Mouse (Mus musculus) right cerebral cortex, postnatal 4 days (tissue): Measurements from ENCODE around the gene Rnf150.
A peak's percentile ranks its signal among the peaks of the same experiment; 100 is the strongest.

ENCODE experiments used
- DNase-seq: peaks from one replicate; pipeline ENCODE4 v3.0.0-alpha.2; 2022

Gene Rnf150

DNA sequence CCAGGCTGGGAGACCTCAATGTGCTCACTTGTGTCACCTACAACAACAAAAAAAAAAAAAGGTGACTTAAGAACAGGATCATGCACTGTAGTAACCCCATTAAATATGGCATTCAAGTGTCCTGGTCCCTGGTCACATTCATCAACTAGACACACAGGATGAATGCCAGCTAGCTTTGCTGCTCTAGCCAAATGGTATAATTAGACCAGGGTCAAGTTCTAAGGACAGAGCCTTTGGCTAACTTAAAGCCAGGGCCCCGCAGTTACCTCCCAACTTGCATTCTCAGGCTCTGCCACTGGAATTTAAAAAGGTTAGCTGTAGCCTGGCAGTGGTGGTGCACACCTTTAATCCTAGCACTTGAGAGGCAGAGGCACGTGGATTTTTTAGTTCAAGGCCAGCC lies 165.1 kb downstream of the Rnf150 start:
- DNase-seq, result no peak

- DNase-seq, result no peak
Observed at GRCm38 (mm10) chr8:83032800-83033199, 169.6 kb downstream of the Rnf150 start.

GRCm38 (mm10) chr8:83035141-83035540 lies 172.0 kb downstream of the Rnf150 start:
- DNase-seq, result no peak

- no peak for DNase-seq
Observed at GRCm38 (mm10) chr8:83036521-83037166, 173.5 kb downstream of the Rnf150 start.

DNA sequence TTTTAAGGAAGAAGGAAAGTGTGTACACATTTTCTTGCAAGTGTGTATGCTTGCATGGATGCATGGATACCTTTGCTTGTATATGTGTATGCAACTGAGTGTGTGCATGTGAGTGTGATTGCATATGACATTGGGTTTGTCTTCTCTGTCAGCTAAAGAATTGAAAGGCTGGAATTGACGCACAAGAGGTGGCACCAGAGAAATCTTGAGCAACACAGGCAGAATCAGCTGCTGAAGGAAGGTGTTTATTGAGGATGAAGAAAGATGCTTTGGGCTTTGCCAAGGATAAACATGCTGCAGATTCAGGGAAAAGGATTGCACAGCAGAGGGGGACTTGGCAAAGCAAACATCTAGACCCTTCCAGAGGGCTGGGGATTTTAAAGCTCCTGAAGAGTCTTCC lies 174.2 kb downstream of the Rnf150 start:
- DNase-seq, result no peak

DNA sequence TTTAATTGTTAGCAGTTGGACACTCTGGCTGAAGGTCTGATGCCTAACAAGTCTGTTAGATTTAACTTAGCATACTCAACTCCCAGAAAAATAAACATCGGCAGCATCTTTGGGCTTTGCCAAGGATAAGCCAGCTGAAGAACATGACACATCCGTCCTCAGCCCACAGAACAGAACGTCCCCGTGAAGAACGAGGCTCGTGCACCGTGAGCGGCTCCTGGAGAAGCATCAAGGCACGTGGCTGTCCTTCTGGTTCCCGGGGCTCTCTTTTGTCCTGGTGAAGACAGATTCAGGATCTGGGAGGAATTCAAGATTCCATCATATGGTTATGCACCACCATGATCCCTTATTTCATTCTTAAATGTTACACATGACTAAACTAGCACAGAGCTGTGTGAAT lies 175.4 kb downstream of the Rnf150 start:
- DNase-seq, result no peak

DNA sequence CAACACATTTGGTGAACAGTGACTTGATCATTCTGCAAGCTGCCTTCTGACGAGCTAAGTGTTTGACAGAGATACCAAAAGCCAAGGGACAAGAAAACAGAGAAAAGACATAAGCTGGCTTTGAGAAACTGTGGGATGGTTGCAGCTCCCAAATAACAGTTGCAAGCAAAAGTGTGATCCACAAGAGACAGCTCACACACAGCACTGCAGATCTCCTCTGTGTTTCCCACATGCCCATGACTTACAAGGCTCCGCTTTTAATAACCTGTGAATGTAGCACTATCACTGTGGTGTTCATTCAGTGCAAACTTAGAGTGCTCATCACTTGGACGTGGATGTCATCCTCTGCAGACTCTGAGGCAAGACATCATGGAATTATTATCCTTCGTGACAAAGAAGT lies 178.3 kb downstream of the Rnf150 start:
- DNase-seq, result no peak

GRCm38 (mm10) chr8:83046912-83047311 lies 183.8 kb downstream of the Rnf150 start:
- peak; percentile 22 for DNase-seq

GRCm38 (mm10) chr8:83048527-83048926 lies 185.4 kb downstream of the Rnf150 start:
- no peak for DNase-seq

DNA sequence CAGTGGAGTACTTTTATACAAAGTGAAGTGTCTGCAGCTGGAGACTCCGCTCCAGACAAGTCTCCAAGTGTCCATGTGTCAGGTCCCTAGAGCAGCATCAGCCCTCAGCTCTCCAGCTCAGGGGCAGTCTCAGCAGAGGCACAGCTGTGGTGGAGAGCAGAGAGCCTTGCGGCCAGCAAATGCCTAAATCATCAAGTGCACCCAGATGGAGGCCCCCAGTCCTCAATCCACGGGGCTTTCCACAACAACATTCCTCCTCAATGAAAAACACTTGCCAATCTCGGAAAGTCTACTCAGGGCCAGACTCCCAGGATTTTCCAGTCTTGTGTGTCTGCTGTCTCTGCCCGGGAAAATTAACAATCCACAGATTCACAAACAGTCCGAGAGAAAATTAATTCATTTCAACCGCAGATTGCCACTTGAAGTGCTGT lies 186.0 kb downstream of the Rnf150 start:
- DNase-seq, result no peak

GRCm38 (mm10) chr8:83049616-83050015 lies 186.5 kb downstream of the Rnf150 start:
- DNase-seq, result no peak

DNA sequence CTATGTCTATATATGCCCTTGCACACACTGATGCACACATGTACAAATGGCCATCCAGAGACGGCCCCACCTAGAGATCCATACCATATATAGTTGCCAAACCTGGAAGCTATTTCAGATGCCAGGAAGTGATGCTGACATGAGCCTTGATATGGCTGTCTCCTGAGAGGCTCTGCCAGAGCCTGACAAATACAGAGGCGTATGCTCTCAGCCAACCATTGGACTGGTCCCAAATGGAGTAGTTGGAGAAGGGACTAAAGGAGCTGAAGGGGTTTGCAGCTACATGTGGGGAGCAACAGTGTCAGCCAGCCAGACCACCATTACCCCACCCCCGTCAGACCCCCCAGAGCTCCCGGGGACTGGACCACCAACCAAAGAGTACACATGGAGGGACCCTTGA lies 189.7 kb downstream of the Rnf150 start:
- DNase-seq, result no peak

GRCm38 (mm10) chr8:83054801-83055200 lies 191.6 kb downstream of the Rnf150 start:
- no peak for DNase-seq

GRCm38 (mm10) chr8:83058951-83059350 lies 195.8 kb downstream of the Rnf150 start:
- DNase-seq, result no peak

DNA sequence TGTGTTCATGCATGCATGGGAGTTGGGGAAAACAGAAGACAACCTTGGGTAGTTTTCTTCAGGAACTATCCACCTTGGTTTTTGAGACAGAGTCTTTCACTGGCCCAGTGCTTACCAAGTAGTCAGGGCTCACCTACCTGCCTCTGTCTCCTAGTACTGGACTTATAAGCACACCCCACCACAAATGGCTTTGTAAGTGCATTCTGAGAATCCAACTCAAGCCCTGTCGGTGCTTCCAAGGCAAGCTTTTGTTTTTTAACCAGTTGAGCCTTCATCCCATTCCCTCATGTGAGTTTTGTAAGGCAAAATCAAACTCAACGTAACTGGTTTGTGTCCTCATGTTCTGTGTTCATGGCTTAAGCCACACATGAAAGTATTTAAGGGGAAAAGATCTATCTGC lies 196.9 kb downstream of the Rnf150 start:
- no peak for DNase-seq

- DNase-seq, result no peak
Observed at GRCm38 (mm10) chr8:83061257-83061656, 198.1 kb downstream of the Rnf150 start.

- DNase-seq, result no peak
Observed at GRCm38 (mm10) chr8:83061873-83062272, 198.7 kb downstream of the Rnf150 start.

- no peak for DNase-seq
Observed at GRCm38 (mm10) chr8:83062276-83062675, 199.1 kb downstream of the Rnf150 start.

GRCm38 (mm10) chr8:83064096-83064495 lies 200.9 kb downstream of the Rnf150 start:
- DNase-seq, result no peak

- DNase-seq, result no peak
Observed at GRCm38 (mm10) chr8:83066076-83066475, 202.9 kb downstream of the Rnf150 start.

DNA sequence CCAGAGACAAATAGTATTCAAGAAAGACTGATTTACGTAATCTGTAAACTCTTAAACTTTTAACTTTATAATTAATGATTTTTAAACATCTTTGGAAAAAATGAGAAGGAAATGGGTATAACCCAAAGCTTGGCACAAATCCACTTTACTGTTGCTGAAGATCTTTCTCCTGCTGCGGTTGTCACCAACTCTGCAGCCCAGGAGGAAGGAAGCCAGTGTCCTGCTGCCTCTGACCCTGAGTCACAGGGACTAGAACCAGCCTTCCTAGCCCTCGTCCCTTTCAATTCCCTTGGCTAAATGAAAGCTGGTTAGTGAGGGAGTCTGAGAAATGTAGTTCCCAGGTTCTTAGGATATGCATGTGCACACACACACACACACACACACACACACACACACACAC lies 203.7 kb downstream of the Rnf150 start:
- DNase-seq, result no peak

- DNase-seq, result no peak
Observed at GRCm38 (mm10) chr8:83067906-83068305, 204.8 kb downstream of the Rnf150 start.

GRCm38 (mm10) chr8:83074248-83074647 lies 211.1 kb downstream of the Rnf150 start:
- DNase-seq, result no peak

- DNase-seq, result no peak
Observed at GRCm38 (mm10) chr8:83076621-83077020, 213.5 kb downstream of the Rnf150 start.

GRCm38 (mm10) chr8:83077329-83077728 lies 214.2 kb downstream of the Rnf150 start:
- no peak for DNase-seq
